Mouse (Mus musculus) lung, adult 2 months (tissue): ENCODE results near the gene Tiam1.

ENCODE experiments used
- CTCF ChIP-seq: fragments of 200-500 bp; IDR thresholded peaks from 2 replicates; pipeline ENCODE4 v1.5.1; 2011; ENCODE audit warnings: mild to moderate bottlenecking, low read length, control low read depth; ENCODE audit not compliant: insufficient read depth
- POLR2A ChIP-seq: fragments of 200-500 bp; IDR thresholded peaks from 2 replicates; pipeline ENCODE4 v1.6.1; 2011; ENCODE audit warnings: low read depth, mild to moderate bottlenecking, control low read depth, low read length, borderline replicate concordance; ENCODE audit errors: extremely low read depth

GRCm38 (mm10) chr16:89871382-89871781 is 272.2 kb downstream of the Tiam1 start:
- TF ChIP-seq CTCF (no peak), POLR2A (no peak)
